Mouse (Mus musculus) cerebellum, adult 11-12 months (tissue): ENCODE measurements around the gene Mfrp.

Experiments
- DNase-seq: peaks from one replicate; pipeline ENCODE4 v3.0.0; 2022

Gene Mfrp

GRCm38 (mm10) chr9:44132200-44132599, 30.7 kb downstream of the Mfrp start:
- DNase-seq: peak; percentile 18

GRCm38 (mm10) chr9:44133287-44133686, 31.8 kb downstream of the Mfrp start:
- DNase-seq: peak; percentile 54

GRCm38 (mm10) chr9:44134101-44134850, 32.7 kb downstream of the Mfrp start, which contains the start of gene Mcam:
Mcam (plus strand) TSS chr9:44134469.
- DNase-seq: peak; percentile 87

- peak; percentile 79 for DNase-seq
Observed at GRCm38 (mm10) chr9:44134851-44135730, 33.6 kb downstream of the Mfrp start.

- DNase-seq: peak; percentile 74
Observed at GRCm38 (mm10) chr9:44135731-44136411, 34.3 kb downstream of the Mfrp start.

- DNase-seq: no peak
Observed at GRCm38 (mm10) chr9:44137846-44138245, 36.3 kb downstream of the Mfrp start.

- DNase-seq: no peak
Observed at GRCm38 (mm10) chr9:44141951-44142350, 40.4 kb downstream of the Mfrp start.

- DNase-seq: peak; percentile 16
Observed at GRCm38 (mm10) chr9:44143421-44143820, 41.9 kb downstream of the Mfrp start.

- peak; percentile 39 for DNase-seq
Observed at GRCm38 (mm10) chr9:44144023-44144717, 42.6 kb downstream of the Mfrp start.

GRCm38 (mm10) chr9:44144718-44145060, 43.2 kb downstream of the Mfrp start:
- DNase-seq: peak; percentile 82

- DNase-seq: no peak
Observed at GRCm38 (mm10) chr9:44147290-44147689, 45.8 kb downstream of the Mfrp start.
